Mouse (Mus musculus): ENCODE data around the gene 4833427G06Rik.

GRCm38 (mm10) chr9:51032785-51033529, 68.9 kb downstream of the 4833427G06Rik start:
- TF ChIP-seq CTCF (IDR thresholded peaks at IDR 0.05; ENCODE audit: control insufficient read depth, insufficient read depth, insufficient replicate concordance, low read depth, low read length), result no peak
- no peak for TF ChIP-seq POLR2A (IDR thresholded peaks at IDR 0.05; ENCODE audit: control insufficient read depth, low read depth, low read length)
